Mouse (Mus musculus) bone marrow, adult 2 months (tissue): ENCODE data around the gene Fgf2. TPM values are rescaled to one million over a fixed set of nuclear protein-coding genes. Genes with fewer than 3 reads are reported as not detected.

Experiments
- H3K27ac ChIP-seq: fragments of 200-500 bp; 2 replicates; pipeline ENCODE4 v1.5.1; 2012; ENCODE audit warnings: low read depth, mild to moderate bottlenecking, control low read depth, inconsistent platforms, low read length; ENCODE audit not compliant: control insufficient read depth, poor library complexity, insufficient read depth
- H3K4me1 ChIP-seq: fragments of 200-500 bp; 2 replicates; pipeline ENCODE4 v1.6.1; 2011; ENCODE audit warnings: low read length; ENCODE audit not compliant: control insufficient read depth, insufficient read depth
- H3K4me3 ChIP-seq: fragments of 200-500 bp; replicated peaks from 2 replicates; pipeline ENCODE3; 2011; ENCODE audit warnings: mild to moderate bottlenecking, low read depth, low read length, control low read depth; ENCODE audit not compliant: control insufficient read depth
- CTCF ChIP-seq: fragments of 200-500 bp; IDR thresholded peaks from 2 replicates; pipeline ENCODE4 v1.5.1; 2011; ENCODE audit warnings: low read length, control low read depth; ENCODE audit not compliant: control insufficient read depth, insufficient read depth
- POLR2A ChIP-seq: fragments of 200-500 bp; IDR thresholded peaks from 2 replicates; pipeline ENCODE4 v1.6.1; 2011; ENCODE audit warnings: low read depth, mild to moderate bottlenecking, control low read depth, low read length, borderline replicate concordance; ENCODE audit not compliant: control insufficient read depth
- WGBS: fragments of 180-500 bp; shearing (Covaris S2); methylation state at CpG from one replicate; pipeline ENCODE4 v1.1.7; 2018; 5-methylcytosine and 5-hydroxymethylcytosine counted together
- polyA plus RNA-seq: library from polyadenylated mRNA; stranded (reverse); fragments of >200 nt; gene quantifications from 2 replicates; pipeline ENCODE4 v1.2.4, GENCODE M21; 2011; ENCODE audit warnings: low replicate concordance; ENCODE audit not compliant: missing spikeins, insufficient read depth, insufficient read length

Gene Fgf2
- polyA plus RNA-seq, 1 experiment = 0.67 TPM

- Histone ChIP-seq H3K4me1 (no peaks in the 10 kb centered on the region), H3K4me3 (no peak overlapping the region), H3K27ac (no peak overlapping the region)
- WGBS = 54% methylated on average over 14 of the region's 14 CpGs
- TF ChIP-seq POLR2A (no peak), CTCF (no peak)
Observed at GRCm38 (mm10) chr3:37414413-37414960, 66.3 kb downstream of the Fgf2 start.

- 65% methylated on average over 5 of the region's 5 CpGs for WGBS
- Histone ChIP-seq H3K4me1 (no peaks in the 10 kb centered on the region), H3K27ac (no peak overlapping the region), H3K4me3 (no peak overlapping the region)
- TF ChIP-seq CTCF = no peak
- TF ChIP-seq POLR2A = no peak
Observed at GRCm38 (mm10) chr3:37418341-37418740, 70.2 kb downstream of the Fgf2 start.

GRCm38 (mm10) chr3:37418961-37419457 lies 70.9 kb downstream of the Fgf2 start:
- TF ChIP-seq CTCF (0 out of 2 replicates have a peak, but pooled peaks have one; percentile 7), POLR2A (0 out of 2 replicates have a peak, but pooled peaks have one; percentile 42)
- under 1% methylated on average over 30 of the region's 30 CpGs for WGBS
- no peaks in the 10 kb centered on the region for H3K4me1 ChIP-seq
- peak overlapping the region; percentile 92 for H3K27ac ChIP-seq
- H3K4me3 ChIP-seq = peak overlapping the region; percentile 73

GRCm38 (mm10) chr3:37419458-37419991 lies 71.4 kb downstream of the Fgf2 start, which contains the start of gene Spata5:
Gene Spata5 (plus strand): TSS chr3:37419896.
- no peaks in the 10 kb centered on the region for H3K4me1 ChIP-seq
- TF ChIP-seq CTCF (no peak), POLR2A (peak; percentile 86)
- WGBS = under 1% methylated on average over 50 of the region's 50 CpGs

GRCm38 (mm10) chr3:37420072-37420471 lies 71.9 kb downstream of the Fgf2 start, which contains the start of gene Nudt6:
Gene Nudt6 (minus strand): TSS chr3:37420211.
- under 1% methylated on average over 50 of the region's 50 CpGs for WGBS
- Histone ChIP-seq H3K4me1 (no peaks in the 10 kb centered on the region), H3K4me3 (peak within 1 kb of the TSS; percentile 95), H3K27ac (peak within 1 kb of the TSS; percentile 92)
- TF ChIP-seq POLR2A (peak; percentile 77; the same call in 1 of the 2 replicates), CTCF (no peak)

More at GRCm38 (mm10) chr3:37419458-37419991, 71.4 kb downstream of the Fgf2 start, which contains the start of gene Spata5:
- Histone ChIP-seq H3K27ac (peak within 1 kb of the TSS; percentile 92), H3K4me3 (peak within 1 kb of the TSS; percentile 95)

- whole genome bisulfite sequencing = 0% methylated on average over 24 of the region's 24 CpGs
- H3K27ac ChIP-seq = peak overlapping the region; percentile 87
- peak overlapping the region; percentile 95 for H3K4me3 ChIP-seq
- TF ChIP-seq POLR2A (no peak), CTCF (no peak)
- no peaks in the 10 kb centered on the region for H3K4me1 ChIP-seq
Observed at GRCm38 (mm10) chr3:37420641-37421040, 72.5 kb downstream of the Fgf2 start.

- Histone ChIP-seq H3K27ac (no peak overlapping the region), H3K4me3 (peak overlapping the region; percentile 14), H3K4me1 (no peaks in the 10 kb centered on the region)
- no peak for TF ChIP-seq POLR2A
- TF ChIP-seq CTCF = no peak
- WGBS = 14% methylated on average over 3 of the region's 3 CpGs
Observed at GRCm38 (mm10) chr3:37421179-37421578, 73.0 kb downstream of the Fgf2 start.

GRCm38 (mm10) chr3:37426069-37426468 lies 77.9 kb downstream of the Fgf2 start:
- no peak overlapping the region for H3K4me3 ChIP-seq
- WGBS = 92% methylated on average over 3 of the region's 3 CpGs
- H3K27ac ChIP-seq = no peak overlapping the region
- H3K4me1 ChIP-seq = no peaks in the 10 kb centered on the region; the same call in 1 of the 2 replicates
- no peak for TF ChIP-seq CTCF
- no peak for TF ChIP-seq POLR2A
